Comparison of ENCODE assay signal across 23 mouse cellular contexts in genomic region chr19:36936285-36936684, GRCm38 (mm10). TPM values are rescaled to one million over a fixed set of nuclear protein-coding genes. Genes with fewer than 3 reads are reported as not detected.
DNase-seq lines count a peak whose midpoint lies in the region; ATAC-seq and TF ChIP-seq lines count a peak whose summit lies in the region.
"Had no signal": no experiment of that assay in that cellular context is flagged by ENCODE, and none has a peak within 500 bp of the region (broad histone marks: within the 10 kb centered on the region; RNA-seq: fewer than 3 reads in every experiment).

No protein-coding gene starts in this region.

- no peak for DNase-seq in liver, embryonic 13.5 days
- no peak for DNase-seq in liver, postnatal 0 days
- DNase-seq in MEL (ENCODE audit: low read depth, low spot score) (peak; percentile 76), MEL-GATA-1-ER (ENCODE audit: extremely low read depth, low read depth) (peak; percentile 61)
- no peak for DNase-seq in layer of hippocampus, adult 2 months (ENCODE audit: low spot score in 2 of 2)
- no peak for DNase-seq in cerebellum, adult 18-20 months
- DNase-seq: adrenal gland, adult 2 months; adrenal gland, adult 8-10 months; adrenal gland, postnatal 10 days; adrenal gland, postnatal 14 days; adrenal gland, postnatal 25 days; adrenal gland, postnatal 36 days; B cell, adult 2 months; cerebellum, adult 11 months; cerebellum, adult 11-12 months; cerebellum, adult 2 months; cerebellum, adult 8-10 months; cerebellum, adult 9-10 months had no signal

- no peak for TF ChIP-seq EP300 in liver, postnatal 0 days (IDR thresholded peaks at IDR 0.05; ENCODE audit: low read depth)
- peak; percentile 85 to 91 for TF ChIP-seq EP300 in MEL (IDR thresholded peaks at IDR 0.05; ENCODE audit: low read depth in 1 of 2, low read length in 2 of 2)

- H3K9me3 ChIP-seq in liver, embryonic 13.5 days (replicated peaks), result no peaks in the 10 kb centered on the region
- no peaks in the 10 kb centered on the region for H3K9me3 ChIP-seq in liver, postnatal 0 days (ENCODE audit: low read length)
- H3K9me3 ChIP-seq in MEL (replicated peaks; ENCODE audit: insufficient read depth, low read length), result no peaks in the 10 kb centered on the region
- H3K9me3 ChIP-seq: G1E had no signal

- TF ChIP-seq RAD21 in MEL (IDR thresholded peaks at IDR 0.05; ENCODE audit: low read depth, low read length), result no peak

- TF ChIP-seq CTCF in liver, postnatal 0 days (IDR thresholded peaks at IDR 0.05; ENCODE audit: low read depth), result no peak
- no peak for TF ChIP-seq CTCF in MEL (IDR thresholded peaks at IDR 0.05 in 2 of 3, conservative IDR thresholded peaks at IDR 0.05 in 1 of 3; ENCODE audit: control insufficient read depth in 1 of 3, insufficient read depth in 1 of 3, low read depth in 2 of 3, low read length in 3 of 3, poor library complexity in 1 of 3, severe bottlenecking in 1 of 3)
- TF ChIP-seq CTCF in layer of hippocampus, adult 2 months (conservative IDR thresholded peaks at IDR 0.05), result no peak

- peaks cover 59% of the 10 kb centered on the region for H3K79me2 ChIP-seq in MEL (ENCODE audit: control insufficient read depth, insufficient read depth, low read length, poor library complexity)

- H3K4me1 ChIP-seq in liver, embryonic 13.5 days (replicated peaks), result peaks cover 64% of the 10 kb centered on the region
- H3K4me1 ChIP-seq in liver, postnatal 0 days (ENCODE audit: insufficient read depth), result no peaks in the 10 kb centered on the region
- peaks cover 34 to 37% of the 10 kb centered on the region in 2 experiments for H3K4me1 ChIP-seq in MEL (ENCODE audit: control insufficient read depth in 1 of 2, insufficient read depth in 2 of 2, low read length in 2 of 2)

- ATAC-seq in liver, embryonic 13.5 days (ENCODE audit: low read depth), result peak; percentile 56
- ATAC-seq in liver, postnatal 0 days, result no peak
- ATAC-seq: activated CD4-positive, CD25-positive, alpha-beta regulatory T cell, adult 4 months; CD4-positive, CD25-positive, alpha-beta regulatory T cell, adult 4 months; Patski had no signal

- 50% methylated on average over 4 of the region's 4 CpGs for WGBS in liver, embryonic 13.5 days (ENCODE audit: insufficient replicate concordance)
- WGBS in liver, postnatal 0 days (ENCODE audit: insufficient replicate concordance), result 74% methylated on average over 4 of the region's 4 CpGs

- H3K36me3 ChIP-seq in liver, embryonic 13.5 days, result 0 out of 2 replicates have a peak, but pooled peaks cover 6% of the 10 kb centered on the region
- no peaks in the 10 kb centered on the region; the same call in 1 of the 2 replicates for H3K36me3 ChIP-seq in liver, postnatal 0 days (replicated peaks; ENCODE audit: insufficient read depth, low read length)
- peaks cover 13 to 77% of the 10 kb centered on the region in 2 experiments for H3K36me3 ChIP-seq in MEL (ENCODE audit: control insufficient read depth in 1 of 2, insufficient read depth in 2 of 2, low read length in 2 of 2)

- no peak overlapping the region for H3K4me2 ChIP-seq in liver, embryonic 13.5 days
- H3K4me2 ChIP-seq in liver, postnatal 0 days (ENCODE audit: low read depth, low read length), result no peak overlapping the region

- H3K27ac ChIP-seq in liver, embryonic 13.5 days, result no peak overlapping the region
- H3K27ac ChIP-seq in liver, postnatal 0 days (ENCODE audit: low read depth), result no peak overlapping the region
- H3K27ac ChIP-seq in MEL (ENCODE audit: control insufficient read depth, low read depth, low read length), result no peak overlapping the region; the same call in 1 of the 2 replicates
- H3K27ac ChIP-seq in layer of hippocampus, adult 2 months, result no peak overlapping the region

- no peak overlapping the region for H3K4me3 ChIP-seq in liver, embryonic 13.5 days (replicated peaks)
- H3K4me3 ChIP-seq in liver, postnatal 0 days (ENCODE audit: low read depth, low read length), result no peak overlapping the region
- H3K4me3 ChIP-seq in MEL (ENCODE audit: control insufficient read depth in 1 of 2, insufficient read depth in 1 of 2, low read depth in 2 of 2, low read length in 2 of 2), result no peak overlapping the region
- H3K4me3 ChIP-seq in layer of hippocampus, adult 2 months, result no peak overlapping the region

- no peak overlapping the region for H3K9ac ChIP-seq in liver, embryonic 13.5 days
- H3K9ac ChIP-seq in liver, postnatal 0 days (replicated peaks), result no peak overlapping the region
- H3K9ac ChIP-seq in MEL (ENCODE audit: control insufficient read depth, low read depth, low read length, poor library complexity, severe bottlenecking), result no peak overlapping the region

- no peaks in the 10 kb centered on the region for H3K27me3 ChIP-seq in liver, embryonic 13.5 days
- no peaks in the 10 kb centered on the region for H3K27me3 ChIP-seq in liver, postnatal 0 days (ENCODE audit: insufficient read depth, low read length)
- no peaks in the 10 kb centered on the region for H3K27me3 ChIP-seq in MEL (ENCODE audit: control insufficient read depth in 1 of 2, insufficient read depth in 2 of 2, low read length in 2 of 2)
- H3K27me3 ChIP-seq: CH12.LX, Patski had no signal

- no peak for TF ChIP-seq POLR2A in MEL (IDR thresholded peaks at IDR 0.05; ENCODE audit: control insufficient read depth in 1 of 2, insufficient read depth in 1 of 2, low read depth in 1 of 2, low read length in 2 of 2, poor library complexity in 1 of 2)

TF ChIP-seq in MEL, 35 proteins besides CTCF, POLR2A, EP300 and RAD21 (continues in another document):
- TF ChIP-seq KAT2A (conservative IDR thresholded peaks at IDR 0.05; ENCODE audit: low read depth, low read length) (no peak), TAL1 (IDR thresholded peaks at IDR 0.05; ENCODE audit: low read length) (peak; percentile 92), ZNF384 (IDR thresholded peaks at IDR 0.05; ENCODE audit: low read depth, low read length) (peak; percentile 62), BHLHE40 (IDR thresholded peaks at IDR 0.05; ENCODE audit: borderline replicate concordance, low read depth, low read length) (no peak), MYC (IDR thresholded peaks at IDR 0.05; ENCODE audit: low read depth, low read length) (no peak), MXI1 (IDR thresholded peaks at IDR 0.05; ENCODE audit: low read depth, low read length) (no peak; the same call in 1 of the 2 replicates), ZC3H11A (IDR thresholded peaks at IDR 0.05; ENCODE audit: low read depth, low read length) (no peak), RCOR1 (IDR thresholded peaks at IDR 0.05; ENCODE audit: low read depth, low read length) (peak; percentile 65), CHD1 (IDR thresholded peaks at IDR 0.05; ENCODE audit: low read depth, low read length) (no peak), MAFK (IDR thresholded peaks at IDR 0.05; ENCODE audit: borderline replicate concordance, low read depth, low read length) (no peak), MAZ (IDR thresholded peaks at IDR 0.05; ENCODE audit: low read depth, low read length) (peak; percentile 69), MYB (IDR thresholded peaks at IDR 0.05; ENCODE audit: low read depth, low read length) (no peak), SIN3A (IDR thresholded peaks at IDR 0.05; ENCODE audit: low read length) (peak; percentile 61), HCFC1 (IDR thresholded peaks at IDR 0.05; ENCODE audit: low read depth, low read length) (0 out of 2 replicates have a peak, but pooled peaks have one; percentile 10), GATA1 (IDR thresholded peaks at IDR 0.05; ENCODE audit: low read depth, low read length) (peak; percentile 84), TBP (IDR thresholded peaks at IDR 0.05; ENCODE audit: low read depth, low read length) (no peak), MAX (IDR thresholded peaks at IDR 0.05; ENCODE audit: low read length) (no peak), ZMIZ1 (IDR thresholded peaks at IDR 0.05; ENCODE audit: low read depth, low read length) (no peak), JUND (IDR thresholded peaks at IDR 0.05; ENCODE audit: low read depth, low read length) (no peak), ZKSCAN1 (IDR thresholded peaks at IDR 0.05; ENCODE audit: low read depth, low read length) (no peak), NELFE (IDR thresholded peaks at IDR 0.05; ENCODE audit: low read depth, low read length) (no peak), POLR2AphosphoS2 (IDR thresholded peaks at IDR 0.05; ENCODE audit: low read length) (no peak), USF2 (IDR thresholded peaks at IDR 0.05; ENCODE audit: borderline replicate concordance in 1 of 2, insufficient read depth in 1 of 2, low read depth in 1 of 2, low read length in 2 of 2) (no peak), UBTF (IDR thresholded peaks at IDR 0.05; ENCODE audit: borderline replicate concordance, insufficient read depth, low read depth, low read length) (no peak), USF1 (IDR thresholded peaks at IDR 0.05; ENCODE audit: low read depth, low read length) (no peak), E2F4 (IDR thresholded peaks at IDR 0.05; ENCODE audit: borderline replicate concordance, low read depth, low read length) (no peak), NRF1 (IDR thresholded peaks at IDR 0.05; ENCODE audit: insufficient read depth, low read depth, low read length, poor library complexity, severe bottlenecking) (no peak), ELF1 (IDR thresholded peaks at IDR 0.05; ENCODE audit: low read depth, low read length) (no peak), TCF12 (IDR thresholded peaks at IDR 0.05; ENCODE audit: low read depth, low read length) (peak; percentile 94), CHD2 (IDR thresholded peaks at IDR 0.05; ENCODE audit: low read length) (no peak), GABPA (IDR thresholded peaks at IDR 0.05; ENCODE audit: low read depth, low read length) (no peak), SMC3 (IDR thresholded peaks at IDR 0.05; ENCODE audit: low read depth, low read length) (no peak)

RNA-seq across cellular contexts. Expression of gene Btaf1, which starts 10.4 kb away (rescaled TPM):
- polyA plus RNA-seq in liver, embryonic 13.5 days (2015; fragmentation: Nextera tagmentation; extraction: Ambion mirVana), result 10.4 and 13.6 TPM in 2 replicates
- polyA plus RNA-seq in liver, postnatal 0 days (2015; fragmentation: Nextera tagmentation; extraction: Ambion mirVana), result 2.9 and 3.7 TPM in 2 replicates
- 69.5 and 75.3 TPM in 2 replicates for total RNA-seq in MEL (2012; rRNA removed)
- 10 to 100 TPM; 40.1 to 46.1 TPM for polyA plus RNA-seq in MEL (2012; ENCODE audit: insufficient read depth in 1 of 2, insufficient read length in 2 of 2, low read depth in 1 of 2, low replicate concordance in 2 of 2, missing spikeins in 1 of 2)
- total RNA-seq in layer of hippocampus, adult 2 months (2021), result 10 to 100 TPM; 23.9 to 33.4 TPM

RNA-seq across cellular contexts. Expression of gene Fgfbp3, which starts 16.9 kb away (rescaled TPM):
- polyA plus RNA-seq in liver, embryonic 13.5 days (2015; fragmentation: Nextera tagmentation; extraction: Ambion mirVana), result 1.8 TPM in 2 replicates
- polyA plus RNA-seq in liver, postnatal 0 days (2015; fragmentation: Nextera tagmentation; extraction: Ambion mirVana), result 1.0 and 1.2 TPM in 2 replicates
- total RNA-seq in MEL (2012; rRNA removed), result 2.6 and 2.7 TPM in 2 replicates
- polyA plus RNA-seq in MEL (2012; ENCODE audit: insufficient read depth in 1 of 2, insufficient read length in 2 of 2, low read depth in 1 of 2, low replicate concordance in 2 of 2, missing spikeins in 1 of 2), result 10 to 100 TPM in 1 of 2 experiments, not detected in 1; 10.0 TPM
- 1 to 10 TPM; 6.9 to 9.0 TPM for total RNA-seq in layer of hippocampus, adult 2 months (2021)
- polyA plus RNA-seq: activated CD4-positive, CD25-positive, alpha-beta regulatory T cell, adult 4 months; CD4-positive, CD25-positive, alpha-beta regulatory T cell, adult 4 months had no signal

Comparison
In these comparisons a context has a peak if more than half of its experiments do, and no peak if none do; other contexts are left out.
1. DNase-seq: peak in MEL (single experiment) and MEL-GATA-1-ER (single experiment); none in liver, embryonic 13.5 days (single experiment), liver, postnatal 0 days (single experiment), layer of hippocampus, adult 2 months (0 of 2) and cerebellum, adult 18-20 months (0 of 2).